Mouse (Mus musculus) cerebellum, adult 2 months (tissue): ENCODE measurements at regions not wholly inside any gene's neighbourhood (a gene's known extent, or its start where the extent isn't known, plus 50 kb on each side); places are given as distances from the start of the nearest gene placed in this dataset.

ENCODE experiments used
- CTCF ChIP-seq: fragments of 200-500 bp; IDR thresholded peaks from 2 replicates; pipeline ENCODE4 v1.5.1; 2011; ENCODE audit warnings: low read depth, mild to moderate bottlenecking, control low read depth, low read length, moderate library complexity, borderline replicate concordance; ENCODE audit not compliant: insufficient read depth
- POLR2A ChIP-seq: fragments of 200-500 bp; IDR thresholded peaks from 2 replicates; pipeline ENCODE4 v1.6.1; 2011; ENCODE audit warnings: low read length, control low read depth, borderline replicate concordance; ENCODE audit not compliant: insufficient read depth

- TF ChIP-seq CTCF (no peak), POLR2A (no peak)
Observed at GRCm38 (mm10) chr7:70565034-70565433, 198.5 kb upstream of the Nr2f2 start.
